Mouse (Mus musculus) hindbrain, embryonic 16.5 days (tissue): ENCODE results near the gene Rnf151. TPM values are rescaled to one million over a fixed set of nuclear protein-coding genes. Genes with fewer than 3 reads are reported as not detected.
A peak's percentile ranks its signal among the peaks of the same experiment; 100 is the strongest.

Experiments
- ATAC-seq: fragments of 200-750 bp; cut with Nextera tagmentation; 2 replicates; pipeline ENCODE4 v1.8.0; 2017; ENCODE audit warnings: moderate TSS enrichment, moderate library complexity
- H3K27ac ChIP-seq: fragments of 300-500 bp; sonication (generic); 2 replicates; pipeline ENCODE4 v1.5.1; 2014; ENCODE audit warnings: low read depth, mild to moderate bottlenecking, control low read depth, low read length, moderate library complexity
- H3K27me3 ChIP-seq: fragments of 300-500 bp; sonication (generic); replicated peaks from 2 replicates; pipeline ENCODE4 v1.6.1; 2014; ENCODE audit warnings: low read length; ENCODE audit not compliant: control insufficient read depth, insufficient read depth
- H3K36me3 ChIP-seq: fragments of 300-500 bp; sonication (generic); 2 replicates; pipeline ENCODE4 v1.6.1; 2014; ENCODE audit warnings: mild to moderate bottlenecking, low read length, moderate library complexity, mixed read lengths; ENCODE audit not compliant: control insufficient read depth, insufficient read depth
- H3K4me1 ChIP-seq: fragments of 300-500 bp; sonication (generic); 2 replicates; pipeline ENCODE4 v1.6.1; 2014; ENCODE audit warnings: low read depth, low read length; ENCODE audit not compliant: control insufficient read depth, insufficient read depth
- H3K4me2 ChIP-seq: fragments of 300-500 bp; sonication (generic); 2 replicates; pipeline ENCODE4 v1.6.1; 2014; ENCODE audit warnings: mild to moderate bottlenecking, low read length, control low read depth, moderate library complexity
- H3K4me3 ChIP-seq: fragments of 300-500 bp; sonication (generic); 2 replicates; pipeline ENCODE4 v1.5.1; 2014; ENCODE audit warnings: mild to moderate bottlenecking, low read length, control low read depth, moderate library complexity
- H3K9ac ChIP-seq: fragments of 300-500 bp; sonication (generic); 2 replicates; pipeline ENCODE4 v1.6.1; 2014; ENCODE audit warnings: low read depth, mild to moderate bottlenecking, control low read depth, low read length, moderate library complexity
- H3K9me3 ChIP-seq: fragments of 300-500 bp; sonication (generic); 2 replicates; pipeline ENCODE4 v1.6.1; 2014; ENCODE audit warnings: mild to moderate bottlenecking, low read length, moderate library complexity; ENCODE audit not compliant: control insufficient read depth
- WGBS: fragments of 180-500 bp; shearing (Covaris S2); extraction: QIAGEN DNeasy Blood & Tissue Kit; methylation state at CpG from one replicate; pipeline ENCODE4 v1.1.7; 2014; 5-methylcytosine and 5-hydroxymethylcytosine counted together
- polyA plus RNA-seq: library from polyadenylated mRNA; unstranded; fragments of >200 nt; fragmentation: Nextera tagmentation; extraction: Ambion mirVana; gene quantifications from 2 replicates; pipeline ENCODE4 v1.2.1, GENCODE M21; 2015

The Rnf151 gene
- polyA plus RNA-seq, 1 experiment from 2014 or later: not detected

DNA sequence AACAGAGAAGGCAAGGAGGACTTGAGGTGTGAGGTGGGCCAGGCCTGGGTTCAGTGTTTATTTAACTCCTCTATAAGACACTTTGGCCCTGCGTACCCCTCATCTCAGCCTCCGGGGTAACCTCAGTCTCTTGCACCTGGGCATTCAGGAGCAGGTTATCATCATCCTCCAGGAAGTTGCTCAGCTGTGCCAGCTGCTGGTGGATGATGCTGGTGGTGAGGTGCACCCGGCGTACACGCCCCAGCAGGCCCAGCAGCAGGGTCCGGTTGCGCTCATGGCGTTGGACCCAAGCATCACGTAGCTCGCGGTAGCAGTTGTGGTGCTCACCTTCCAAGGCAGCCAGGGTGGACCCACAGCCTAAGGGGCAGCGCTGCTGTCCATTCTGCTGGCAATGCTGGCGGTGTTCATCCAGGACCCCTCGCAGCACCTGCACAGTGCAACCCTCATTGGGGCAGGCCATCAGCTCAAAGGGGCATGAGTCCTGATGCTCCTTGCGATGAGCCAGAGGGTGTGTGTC, 1.6 kb downstream of the Rnf151 start:
- H3K4me1 ChIP-seq: peaks cover 9% of the 10 kb centered on the region
- 95% methylated on average over 15 of the region's 15 CpGs for WGBS
- no peak overlapping the region for H3K4me3 ChIP-seq
- H3K36me3 ChIP-seq: peaks cover 7% of the 10 kb centered on the region
- no peaks in the 10 kb centered on the region for H3K27me3 ChIP-seq
- H3K9me3 ChIP-seq: no peaks in the 10 kb centered on the region
- no peak for ATAC-seq
- no peak overlapping the region for H3K4me2 ChIP-seq
- no peak overlapping the region for H3K9ac ChIP-seq
- H3K27ac ChIP-seq: no peak overlapping the region

GRCm38 (mm10) chr17:24715556-24715955, 2.3 kb downstream of the Rnf151 start:
- no peak overlapping the region for H3K4me3 ChIP-seq
- WGBS: 69% methylated on average over 6 of the region's 6 CpGs
- H3K4me1 ChIP-seq: peaks cover 5% of the 10 kb centered on the region
- peaks cover 7% of the 10 kb centered on the region; the same call in 1 of the 2 replicates for H3K36me3 ChIP-seq
- no peak for ATAC-seq
- no peaks in the 10 kb centered on the region for H3K9me3 ChIP-seq
- no peak overlapping the region for H3K27ac ChIP-seq
- H3K4me2 ChIP-seq: no peak overlapping the region
- H3K27me3 ChIP-seq: no peaks in the 10 kb centered on the region
- no peak overlapping the region for H3K9ac ChIP-seq

GRCm38 (mm10) chr17:24708646-24709045, 9.2 kb downstream of the Rnf151 start:
- H3K9ac ChIP-seq: no peak overlapping the region
- H3K36me3 ChIP-seq: peaks cover 10% of the 10 kb centered on the region
- ATAC-seq: no peak
- H3K27me3 ChIP-seq: no peaks in the 10 kb centered on the region
- no peaks in the 10 kb centered on the region for H3K9me3 ChIP-seq
- H3K4me1 ChIP-seq: peaks cover 16% of the 10 kb centered on the region
- no peak overlapping the region for H3K4me3 ChIP-seq
- H3K4me2 ChIP-seq: no peak overlapping the region
- WGBS: 43% methylated on average over 2 of the region's 2 CpGs
- no peak overlapping the region for H3K27ac ChIP-seq

DNA sequence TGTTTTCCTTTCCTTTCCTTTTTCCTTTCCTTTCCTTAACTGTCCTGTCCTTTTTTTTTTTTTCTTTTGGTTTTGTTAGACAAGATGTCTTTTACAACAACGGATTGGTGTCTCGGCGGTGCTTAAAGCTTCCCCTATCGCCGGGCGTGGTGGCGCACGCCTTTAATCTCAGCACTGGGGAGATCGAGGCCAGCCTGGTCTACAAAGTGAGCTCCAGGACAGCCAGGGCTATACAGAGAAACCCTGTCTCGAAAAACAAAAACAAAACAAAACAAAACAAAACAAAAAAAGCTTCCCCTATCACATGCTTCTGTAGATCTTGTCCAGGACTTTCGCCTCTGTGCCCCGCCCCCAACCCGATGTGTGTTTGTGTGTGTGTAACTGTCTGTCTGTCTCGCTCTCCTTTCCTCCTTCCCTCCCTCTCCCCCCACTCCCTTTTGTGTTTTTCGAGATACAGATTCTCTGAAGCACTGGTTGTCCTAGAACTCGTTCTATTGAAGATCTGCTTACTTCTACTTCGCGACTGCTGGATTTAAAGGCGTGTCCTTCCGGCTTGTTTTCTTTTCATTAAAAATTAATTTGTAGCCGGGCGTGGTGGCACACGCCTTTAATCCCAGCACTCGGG, 9.9 kb downstream of the Rnf151 start:
- H3K4me1 ChIP-seq: peaks cover 16% of the 10 kb centered on the region
- H3K4me3 ChIP-seq: peak overlapping the region; percentile 86
- peak overlapping the region; percentile 79 for H3K27ac ChIP-seq
- peak overlapping the region; percentile 78 for H3K9ac ChIP-seq
- peak; percentile 75 for ATAC-seq
- H3K4me2 ChIP-seq: peak overlapping the region; percentile 66
- H3K36me3 ChIP-seq: peaks cover 10% of the 10 kb centered on the region
- no peaks in the 10 kb centered on the region for H3K9me3 ChIP-seq
- no peaks in the 10 kb centered on the region for H3K27me3 ChIP-seq
- 5% methylated on average over 24 of the region's 24 CpGs for WGBS

- peaks cover 12% of the 10 kb centered on the region for H3K36me3 ChIP-seq
- ATAC-seq: peak; percentile 92
- H3K9me3 ChIP-seq: no peaks in the 10 kb centered on the region
- no peaks in the 10 kb centered on the region for H3K27me3 ChIP-seq
- peaks cover 16% of the 10 kb centered on the region for H3K4me1 ChIP-seq
- peak within 1 kb of the TSS; percentile 86 for H3K4me3 ChIP-seq
- 4% methylated on average over 32 of the region's 32 CpGs for WGBS
- peak within 1 kb of the TSS; percentile 78 for H3K9ac ChIP-seq
- H3K4me2 ChIP-seq: peak within 1 kb of the TSS; percentile 66
- peak within 1 kb of the TSS; percentile 79 for H3K27ac ChIP-seq
Measured at GRCm38 (mm10) chr17:24706982-24707800, 10.7 kb downstream of the Rnf151 start, which contains the start of gene Tbl3. TSS of gene Tbl3 (minus strand) at chr17:24707660.

DNA sequence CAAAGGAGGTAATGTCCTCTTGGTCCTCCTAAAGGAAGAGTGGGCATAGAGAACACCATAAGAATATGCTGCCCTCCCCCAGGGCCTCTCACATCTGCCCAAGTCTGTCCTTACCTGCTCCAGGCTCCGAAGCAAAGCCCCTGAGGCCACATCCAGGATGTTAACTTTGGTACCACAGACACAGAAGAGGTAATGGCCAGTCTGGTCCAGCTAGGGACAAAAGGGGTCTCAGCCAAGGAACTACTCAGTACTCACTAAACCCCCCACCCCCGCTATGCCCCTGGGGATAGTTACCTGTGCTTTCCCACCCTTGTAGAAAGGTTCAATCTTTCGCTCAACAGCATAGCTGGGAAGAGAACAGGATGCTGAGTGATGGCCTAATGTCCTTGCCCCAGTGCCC, 12.0 kb downstream of the Rnf151 start:
- no peak for ATAC-seq
- no peaks in the 10 kb centered on the region for H3K27me3 ChIP-seq
- H3K9ac ChIP-seq: no peak overlapping the region
- no peak overlapping the region for H3K27ac ChIP-seq
- H3K9me3 ChIP-seq: no peaks in the 10 kb centered on the region
- no peak overlapping the region for H3K4me2 ChIP-seq
- H3K36me3 ChIP-seq: peaks cover 19% of the 10 kb centered on the region
- H3K4me3 ChIP-seq: no peak overlapping the region
- 97% methylated on average over 3 of the region's 3 CpGs for WGBS
- H3K4me1 ChIP-seq: peaks cover 16% of the 10 kb centered on the region

DNA sequence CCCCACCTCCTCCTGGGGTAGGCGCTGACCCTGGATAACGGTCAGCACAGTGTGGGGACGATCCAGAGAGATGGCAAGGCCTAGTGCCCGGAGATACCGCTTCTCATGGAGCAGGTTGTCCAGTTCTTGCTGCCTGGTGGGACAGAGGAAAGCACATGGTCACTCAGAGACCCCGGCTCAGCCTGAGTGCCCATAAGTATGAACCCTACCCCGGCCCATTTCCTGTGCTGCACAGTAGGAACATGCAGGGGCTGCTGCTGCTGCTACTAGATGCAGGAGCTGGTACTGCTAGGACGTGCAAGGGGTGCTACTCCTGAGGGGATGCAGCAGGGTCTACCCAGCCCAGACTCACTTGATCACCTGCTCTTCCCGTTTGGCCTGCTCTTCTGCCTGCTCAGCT, 16.6 kb downstream of the Rnf151 start:
- WGBS: 92% methylated on average over 9 of the region's 9 CpGs
- Histone ChIP-seq H3K36me3 (peaks cover 30% of the 10 kb centered on the region), H3K4me2 (no peak overlapping the region)

DNA sequence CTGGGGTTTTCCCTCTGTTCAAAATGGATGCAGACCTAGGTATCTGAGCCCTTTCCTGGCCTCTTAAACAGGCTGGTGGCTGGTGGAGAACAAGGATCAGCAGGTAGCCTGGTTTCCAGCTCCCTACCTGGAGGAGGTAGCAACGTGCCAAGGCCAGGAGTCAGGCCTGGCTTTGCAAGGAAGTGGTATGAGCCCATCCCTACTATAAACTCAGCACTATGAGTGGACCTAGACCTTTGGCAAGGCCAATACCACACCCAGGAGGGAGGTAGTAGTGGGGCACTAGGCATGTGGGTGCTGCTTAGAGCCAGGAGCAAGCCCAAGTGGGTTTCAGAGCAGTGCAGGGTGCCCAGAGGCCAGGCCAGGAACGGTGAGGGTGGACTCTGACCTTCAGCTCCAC, 18.4 kb downstream of the Rnf151 start:
- no peak for ATAC-seq
- Histone ChIP-seq H3K27ac (no peak overlapping the region), H3K36me3 (peaks cover 28% of the 10 kb centered on the region), H3K27me3 (no peaks in the 10 kb centered on the region), H3K9ac (no peak overlapping the region), H3K9me3 (no peaks in the 10 kb centered on the region), H3K4me1 (peaks cover 20% of the 10 kb centered on the region), H3K4me2 (no peak overlapping the region), H3K4me3 (no peak overlapping the region)
- WGBS: 95% methylated on average over 2 of the region's 2 CpGs

More for the DNA sequence above, 16.6 kb downstream of the Rnf151 start:
- Histone ChIP-seq H3K27ac (no peak overlapping the region), H3K9me3 (no peaks in the 10 kb centered on the region), H3K4me3 (no peak overlapping the region), H3K27me3 (no peaks in the 10 kb centered on the region), H3K4me1 (peaks cover 17% of the 10 kb centered on the region), H3K9ac (no peak overlapping the region)
- no peak for ATAC-seq

DNA sequence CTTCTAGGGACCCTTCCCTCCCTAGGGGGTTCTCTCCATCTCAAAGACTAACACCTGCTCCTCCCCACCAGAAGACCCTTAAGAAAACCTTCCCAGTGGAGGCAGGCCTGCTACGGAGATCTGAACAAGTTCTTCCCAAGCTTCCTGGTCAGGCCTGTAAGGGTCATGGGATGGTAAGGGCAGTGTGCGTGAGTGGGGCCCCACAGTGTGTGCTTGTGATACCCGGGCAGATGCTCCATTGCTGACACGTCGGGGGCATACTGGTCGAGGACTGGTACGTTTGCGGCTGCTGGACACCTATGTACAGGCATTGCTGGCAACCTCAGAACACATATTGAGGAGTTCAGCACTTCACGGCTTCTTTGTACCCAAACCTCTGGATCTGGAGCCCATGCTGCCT, 19.1 kb downstream of the Rnf151 start:
- no peak for ATAC-seq

More for the DNA sequence above, 19.1 kb downstream of the Rnf151 start:
- Histone ChIP-seq H3K27ac (no peak overlapping the region), H3K9me3 (no peaks in the 10 kb centered on the region), H3K36me3 (peaks cover 21% of the 10 kb centered on the region), H3K27me3 (no peaks in the 10 kb centered on the region), H3K4me3 (no peak overlapping the region), H3K4me1 (peaks cover 20% of the 10 kb centered on the region), H3K9ac (no peak overlapping the region), H3K4me2 (no peak overlapping the region)
- 68% methylated on average over 9 of the region's 9 CpGs for WGBS
